Mouse (Mus musculus) layer of hippocampus, adult 9-10 months (tissue): Measurements from ENCODE around the gene Vmn1r220.
"Not testable (repeated sequence)": the region's sequence is repeated elsewhere in the genome, so short reads cannot be mapped to it uniquely, and the experiment has no call there.

ENCODE experiments used
- DNase-seq: peaks from one replicate; pipeline ENCODE4 v3.0.0; 2022; ENCODE audit warnings: low spot score

Gene Vmn1r220

GRCm38 (mm10) chr13:23187875-23188274, at the start of gene Vmn1r220:
Gene Vmn1r220, minus strand, starts transcription at chr13:23187975.
- DNase-seq = no peak

DNA sequence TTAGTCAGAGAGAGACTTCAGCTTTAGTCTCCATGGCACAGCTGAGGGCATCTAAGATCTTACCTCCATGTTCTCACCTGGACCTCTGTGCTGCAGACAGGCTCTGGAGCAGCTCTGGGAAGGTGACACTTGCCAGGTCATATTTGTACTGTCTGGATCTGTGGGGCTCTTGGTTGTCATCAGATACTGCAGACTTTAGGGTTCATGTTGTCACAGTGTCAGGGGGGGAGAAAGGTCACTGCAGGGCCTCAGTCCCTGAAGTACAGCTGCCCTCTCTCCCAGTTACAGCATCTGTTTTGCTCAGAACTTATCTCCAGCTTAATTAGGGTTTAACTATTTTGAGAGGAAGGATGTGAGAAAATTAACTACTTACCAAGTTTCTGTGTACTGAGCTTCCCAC, 48.1 kb upstream of the Vmn1r220 start, which contains the start of gene Vmn1r222:
Gene Vmn1r222 (minus strand): TSS at position 101 of the 400 bp plus-strand sequence.
- DNase-seq = not testable (repeated sequence)

- DNase-seq = not testable (repeated sequence)
Observed at GRCm38 (mm10) chr13:23213827-23214226, 26.1 kb upstream of the Vmn1r220 start, which contains the start of gene Vmn1r221. Gene Vmn1r221, plus strand, starts transcription at chr13:23214127.

DNA sequence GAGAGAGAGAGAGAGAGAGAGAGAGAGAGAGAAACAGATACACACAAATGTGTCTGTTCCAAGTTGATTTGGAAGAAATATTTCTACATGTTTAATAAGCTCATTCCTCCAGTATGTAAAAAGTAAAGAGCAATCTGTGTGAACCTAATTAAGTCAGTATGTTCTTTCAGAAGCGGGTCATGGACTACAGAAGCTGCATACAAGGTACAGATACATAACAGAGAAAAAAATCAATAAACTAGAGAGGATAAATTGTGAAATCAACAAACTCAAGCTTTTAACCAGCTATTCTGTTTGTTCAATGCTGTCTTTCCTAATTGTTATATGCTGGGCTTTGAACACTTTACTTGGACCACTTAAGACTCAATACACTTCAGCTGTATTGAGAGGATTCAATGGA, 16.1 kb upstream of the Vmn1r220 start:
- DNase-seq = not testable (repeated sequence)

DNA sequence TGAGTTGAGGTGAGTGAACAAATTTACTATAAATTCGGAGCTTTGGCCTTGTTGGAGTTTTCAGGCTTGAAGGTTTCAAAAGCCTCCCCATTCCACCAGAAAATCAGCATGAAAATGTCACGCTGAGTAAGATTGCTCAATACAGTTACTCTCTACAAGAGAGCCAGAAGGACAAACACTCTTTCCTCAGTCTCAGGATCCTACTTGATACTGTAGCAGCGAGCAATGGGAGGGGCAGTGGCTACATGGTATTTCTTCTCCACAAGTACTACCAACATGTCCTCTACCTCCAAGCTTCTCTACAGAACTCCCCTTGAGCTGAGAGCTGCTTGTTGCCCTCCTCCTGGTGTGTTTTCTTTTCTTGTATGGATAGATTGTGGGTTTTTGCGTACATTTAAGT, 21.3 kb downstream of the Vmn1r220 start:
- DNase-seq = not testable (repeated sequence)

DNA sequence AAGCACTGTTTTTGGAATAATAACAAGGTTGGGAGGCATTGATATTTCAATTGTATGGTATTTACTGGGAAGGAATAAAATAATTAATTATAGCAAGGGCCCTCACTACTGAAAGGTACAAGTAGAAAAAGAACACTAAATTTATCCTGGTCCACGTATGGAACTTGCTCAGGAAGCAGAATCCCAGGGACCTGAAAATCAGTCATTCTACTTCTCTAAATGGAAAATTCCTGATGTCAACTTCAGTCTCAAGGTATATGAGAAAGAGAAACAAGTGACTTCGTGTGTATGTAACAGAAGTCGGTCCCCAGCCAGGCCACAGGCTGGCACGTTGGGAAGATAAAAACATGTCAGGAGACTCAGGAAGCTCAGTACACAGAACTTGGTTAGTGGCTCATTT, 28.8 kb downstream of the Vmn1r220 start, which contains the start of gene Vmn1r219:
Gene Vmn1r219 (plus strand): TSS at position 301 of the 400 bp plus-strand sequence.
- DNase-seq = no peak

- DNase-seq = no peak
Observed at GRCm38 (mm10) chr13:23157848-23158247, 29.9 kb downstream of the Vmn1r220 start.

DNA sequence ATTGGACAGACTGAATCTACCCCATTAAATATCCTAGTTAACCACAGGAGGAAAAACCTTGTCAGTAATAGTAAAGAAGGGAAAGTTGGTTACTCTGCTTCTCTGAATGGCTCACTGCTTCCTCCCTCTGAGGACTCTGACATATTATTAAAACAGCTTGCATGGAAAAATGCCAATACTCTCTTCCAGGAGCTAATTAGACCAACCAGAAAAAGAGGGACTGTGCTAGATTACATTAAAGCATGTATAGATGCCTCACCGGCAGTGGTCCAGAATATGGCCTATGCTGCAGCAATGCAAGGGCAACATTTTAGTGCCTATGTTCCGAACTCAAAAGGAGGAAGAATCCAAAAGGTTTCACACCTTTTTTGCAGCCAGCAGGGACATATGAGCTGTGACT, 48.9 kb downstream of the Vmn1r220 start:
- DNase-seq = peak; percentile 26

- DNase-seq = no peak
Observed at GRCm38 (mm10) chr13:23133501-23133900, 54.3 kb downstream of the Vmn1r220 start.

- DNase-seq = no peak
Observed at GRCm38 (mm10) chr13:23133099-23133498, 54.7 kb downstream of the Vmn1r220 start, which contains the start of gene Vmn1r218. Gene Vmn1r218, plus strand, starts transcription at chr13:23133155.
